Mouse (Mus musculus): ENCODE measurements around the gene Ccl1.

Ccl1 gene

DNA sequence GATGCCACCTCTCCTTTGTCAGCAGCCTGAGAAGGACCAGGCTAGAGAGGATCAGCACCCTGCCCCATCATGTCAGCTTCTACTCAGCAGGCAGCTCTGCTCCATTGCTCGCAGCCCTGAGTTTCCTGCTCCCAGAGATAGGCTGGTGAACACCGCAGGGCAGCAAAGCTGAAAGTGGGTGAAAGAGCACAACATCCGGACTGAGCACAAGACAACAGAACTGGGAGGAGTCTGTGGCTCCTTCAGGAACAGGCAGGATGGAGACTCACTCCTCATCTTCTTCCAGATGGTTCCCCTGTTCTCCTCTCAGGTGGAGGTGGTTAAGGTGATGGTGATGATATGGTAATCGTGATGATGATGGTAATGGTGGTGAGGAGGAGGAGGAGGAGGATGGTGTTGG is at the start of gene Ccl1:
Ccl1 (minus strand) TSS at position 101 of the 400 bp plus-strand sequence.
- DNase-seq (ENCODE audit: low spot score in 2 of 2) = no peak

DNA sequence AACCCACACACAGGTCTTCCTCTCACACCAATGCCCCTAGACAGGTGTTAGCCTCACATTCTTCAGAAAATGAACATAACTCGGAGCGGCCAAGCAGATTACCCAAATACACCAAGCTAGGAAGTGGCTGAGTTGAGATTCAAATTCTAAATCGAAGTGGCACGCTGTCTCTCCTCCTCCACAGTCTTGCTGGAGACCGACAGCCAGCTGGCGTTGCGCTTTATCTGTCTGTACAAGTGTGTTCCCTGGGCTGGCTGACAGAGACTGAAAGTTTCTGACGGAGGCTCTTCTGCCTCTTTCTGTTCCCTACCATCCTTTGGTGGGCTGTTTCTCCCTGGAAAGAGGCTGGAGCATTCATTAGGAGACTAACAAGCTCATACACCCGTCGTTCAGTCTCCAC is 45.5 kb upstream of the Ccl1 start:
- DNase-seq (ENCODE audit: low spot score in 2 of 2) = no peak

DNA sequence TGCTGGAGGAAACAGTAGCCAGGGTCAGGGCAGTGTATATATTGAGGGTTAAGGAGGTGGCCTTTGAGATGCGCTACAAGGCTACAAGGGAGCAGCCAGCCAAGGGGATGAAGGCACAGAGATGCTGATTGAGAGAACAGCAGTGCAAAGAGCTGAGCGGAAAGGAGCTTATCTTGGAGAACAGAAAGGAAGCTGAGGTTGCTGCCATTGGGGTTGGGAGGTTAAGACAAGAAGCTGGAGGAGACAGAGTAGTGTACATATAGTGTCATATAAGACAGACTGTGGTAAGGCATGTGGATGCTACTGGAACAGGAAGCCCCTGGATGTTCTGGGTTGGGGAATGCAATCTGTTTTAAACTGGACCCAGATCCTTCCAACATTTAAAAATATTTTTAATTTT is 35.4 kb upstream of the Ccl1 start:
- DNase-seq (ENCODE audit: low spot score in 2 of 2) = no peak

DNA sequence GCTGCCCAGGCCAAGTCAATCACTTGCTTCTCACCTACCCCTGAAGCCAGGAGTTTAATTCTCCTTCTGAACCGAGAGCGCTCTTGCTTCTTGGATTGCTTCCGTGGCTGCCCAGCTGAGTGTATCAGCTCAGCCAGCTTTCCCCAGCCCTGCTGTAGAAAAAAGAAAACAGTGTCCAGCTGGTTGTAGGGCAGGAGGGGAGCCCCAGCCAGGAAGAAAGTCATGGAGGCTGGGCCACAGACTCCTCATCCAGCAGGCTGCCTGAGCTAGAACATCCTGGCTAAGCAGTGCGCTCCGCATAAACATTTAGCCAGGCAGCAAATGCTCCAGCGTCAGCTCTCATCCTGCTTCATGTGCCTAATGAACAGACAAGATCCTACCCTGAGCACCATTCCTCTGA is 34.9 kb upstream of the Ccl1 start:
- DNase-seq (ENCODE audit: low spot score in 2 of 2) = no peak

DNA sequence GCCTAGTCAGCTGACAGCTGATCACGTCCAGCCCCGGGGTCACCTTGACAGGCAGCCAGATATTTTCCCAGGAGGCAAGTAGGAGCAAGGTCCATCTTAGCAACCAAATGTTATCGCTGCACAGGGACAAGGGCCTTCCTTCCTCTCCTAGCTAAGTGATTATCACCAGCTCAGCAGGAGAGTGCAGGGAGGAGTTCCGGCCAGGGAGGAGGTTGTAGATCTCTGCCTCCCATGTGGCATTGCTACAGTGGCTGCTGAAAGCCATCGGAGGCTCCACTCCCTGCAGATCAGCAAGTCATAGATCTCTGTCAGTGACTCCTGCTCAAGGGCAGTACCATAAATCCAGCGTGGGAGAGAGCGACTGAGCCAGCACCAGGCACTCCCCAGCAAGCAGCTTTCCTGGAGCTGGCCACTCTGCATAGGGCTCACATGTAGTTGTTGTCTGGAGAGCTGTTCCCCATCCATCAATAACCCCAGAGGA is 34.5 kb upstream of the Ccl1 start:
- no peak for DNase-seq (ENCODE audit: low spot score in 2 of 2)

DNA sequence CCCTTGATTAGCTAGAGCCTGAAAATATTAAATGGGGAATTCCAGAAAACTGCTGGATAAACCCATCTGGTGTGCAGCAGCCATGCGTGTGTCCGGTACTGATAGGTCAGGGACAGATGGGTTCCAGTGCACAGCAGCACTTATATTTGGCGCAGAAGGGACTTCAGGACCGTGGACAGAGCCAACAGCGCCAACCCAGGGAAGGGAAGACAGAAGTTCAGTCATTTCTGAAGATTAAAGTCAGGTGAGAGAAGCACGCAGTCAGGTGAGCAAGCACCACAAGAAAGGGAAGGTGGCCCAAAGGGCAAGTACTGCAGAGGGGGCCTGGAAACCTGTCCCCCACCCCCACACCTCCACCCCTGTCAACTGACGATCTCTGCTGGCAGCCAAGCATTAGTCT is 7.7 kb upstream of the Ccl1 start:
- no peak for DNase-seq (ENCODE audit: low spot score in 2 of 2)

DNA sequence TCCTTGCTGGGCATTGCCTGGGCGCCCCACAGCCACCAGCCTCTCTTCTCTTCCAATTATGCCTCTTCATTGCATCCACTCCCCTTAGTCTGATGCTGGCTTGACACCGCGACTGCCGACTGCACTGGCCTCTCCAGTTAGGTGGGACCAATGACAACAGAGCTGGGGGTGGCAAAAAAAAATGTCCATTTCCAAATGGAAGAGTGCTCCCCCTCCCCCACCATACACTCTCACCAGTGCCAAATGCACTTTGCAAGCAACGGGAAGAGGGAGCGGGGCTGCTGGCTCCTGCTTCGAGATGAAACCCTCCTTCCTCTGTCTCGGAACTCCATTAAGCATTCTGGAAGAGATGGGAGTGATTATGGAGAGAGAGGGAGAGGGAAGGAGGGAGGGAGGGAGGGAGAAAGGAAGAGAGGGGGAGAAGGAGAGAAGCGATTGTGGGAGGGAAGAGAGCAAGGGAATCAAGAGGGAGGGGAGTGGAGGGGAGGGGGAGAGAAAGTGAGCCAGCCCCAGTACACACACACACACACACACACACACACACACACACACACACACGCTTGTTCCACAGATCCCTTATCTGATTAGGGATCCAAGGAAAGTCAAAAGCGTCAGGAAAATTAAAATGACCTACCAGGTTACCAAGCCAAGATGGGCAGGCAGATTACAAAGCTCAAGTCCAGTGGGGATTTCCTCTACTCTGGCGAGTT is 5.0 kb upstream of the Ccl1 start:
- DNase-seq (ENCODE audit: low spot score in 2 of 2) = no peak

DNA sequence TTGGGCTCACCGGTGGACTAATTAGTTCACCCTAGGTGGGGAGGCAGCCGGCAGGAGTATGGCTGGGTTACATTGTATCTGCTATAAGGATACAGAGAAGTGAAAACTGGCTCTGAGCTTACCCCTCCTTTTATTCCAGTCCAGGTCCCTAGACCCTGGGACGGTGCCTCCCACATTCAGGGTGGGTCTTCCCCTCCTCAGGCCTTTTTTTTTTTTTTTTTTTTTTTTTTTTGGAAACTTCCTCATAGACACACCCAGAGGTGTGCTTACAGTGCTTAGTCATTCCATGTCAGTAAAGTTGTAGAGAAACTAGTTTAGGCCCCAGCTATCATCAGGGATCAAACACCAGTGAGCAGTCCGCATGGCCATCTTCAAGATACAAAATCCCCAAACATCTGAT is 7.6 kb downstream of the Ccl1 start:
- no peak for DNase-seq (ENCODE audit: low spot score in 2 of 2)

DNA sequence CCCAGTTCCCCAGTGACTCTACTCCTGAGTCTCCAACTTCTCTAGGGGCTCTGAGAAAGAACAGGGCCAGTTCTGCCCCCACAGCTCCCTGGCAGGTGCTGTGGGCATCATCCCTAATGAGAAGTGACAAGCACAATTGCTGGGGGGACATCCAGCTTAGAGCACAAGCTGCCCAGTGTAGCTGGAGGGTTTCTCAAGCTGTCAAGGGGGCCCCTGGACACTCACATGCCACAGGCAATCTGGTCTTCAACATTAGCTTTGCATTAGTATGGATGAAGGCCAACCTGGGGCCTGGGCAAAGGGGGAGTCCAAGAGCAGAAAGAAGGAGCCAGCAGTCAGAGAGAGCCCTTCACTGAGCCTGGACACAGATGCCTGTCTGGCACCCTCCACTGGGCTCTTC is 14.6 kb downstream of the Ccl1 start:
- DNase-seq (ENCODE audit: low spot score in 2 of 2) = no peak

DNA sequence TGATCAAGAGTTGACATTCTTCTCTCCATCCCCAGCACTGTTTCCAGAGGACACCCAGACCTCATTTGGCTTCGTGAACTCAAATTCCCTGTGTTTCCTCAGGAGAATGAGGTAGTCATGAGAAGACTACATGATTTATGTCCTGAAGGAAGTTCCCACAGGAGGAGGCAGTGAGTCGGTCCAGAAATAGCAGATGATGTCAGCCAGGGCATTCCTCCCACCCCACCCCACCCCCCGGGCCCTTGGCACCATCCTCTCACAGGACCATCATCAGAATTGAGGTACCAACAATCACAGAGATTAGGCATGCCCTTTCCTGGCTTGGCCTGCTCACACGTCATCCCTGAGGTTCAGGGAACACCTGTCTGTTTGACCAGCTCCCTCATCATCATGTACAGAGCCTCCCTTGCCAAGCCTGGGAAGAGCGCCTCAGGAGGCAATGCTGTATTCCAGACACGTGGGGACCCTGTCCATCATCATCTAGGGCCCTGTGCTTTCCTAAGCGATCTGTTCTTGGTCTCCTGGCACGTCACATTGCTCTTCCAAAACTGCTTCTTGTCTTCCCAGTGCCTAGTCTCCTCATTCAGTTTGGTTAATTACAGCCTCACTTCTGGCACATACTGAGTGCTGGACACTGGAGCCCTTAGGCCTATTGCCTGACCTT is 31.2 kb downstream of the Ccl1 start:
- DNase-seq (ENCODE audit: low spot score in 2 of 2) = no peak

DNA sequence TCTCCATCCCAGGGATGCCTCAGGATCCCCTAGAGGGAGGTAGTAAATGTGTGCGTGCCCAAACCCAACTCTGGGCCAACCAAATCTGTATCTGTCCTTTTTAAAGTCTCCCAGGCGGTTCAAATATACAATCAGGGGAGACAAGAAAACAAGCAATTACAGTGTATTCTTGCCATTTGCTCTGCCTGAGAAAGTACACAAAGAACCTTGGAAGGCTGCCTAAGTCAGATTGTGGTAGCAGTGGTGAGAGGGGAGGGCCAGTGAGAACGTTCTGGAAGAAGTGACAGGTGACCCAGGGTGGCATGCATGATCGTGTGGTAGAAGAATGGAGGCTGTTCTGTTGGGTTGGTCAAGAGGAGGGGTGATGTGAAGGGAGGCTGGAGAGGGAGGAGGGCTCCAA is 46.4 kb downstream of the Ccl1 start:
- DNase-seq (ENCODE audit: low spot score in 2 of 2) = no peak

DNA sequence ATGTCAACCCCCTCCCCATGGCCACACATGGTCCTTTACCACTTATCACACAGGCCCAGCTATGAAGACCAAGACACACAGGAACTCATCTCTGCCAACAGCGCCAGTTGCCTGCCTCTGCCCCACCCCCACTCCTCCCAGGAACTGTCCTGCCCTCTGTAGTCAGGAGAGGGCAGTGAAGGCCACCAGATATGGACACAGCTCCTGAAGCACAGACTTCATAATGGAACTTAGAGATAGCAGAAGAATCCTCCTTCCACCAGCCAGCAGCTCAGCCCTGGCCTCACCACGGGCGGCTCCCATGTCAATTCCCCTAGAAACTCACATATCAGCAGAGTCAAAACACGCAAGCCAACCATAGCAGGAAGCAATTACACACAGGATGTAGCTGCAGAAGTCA is 49.9 kb downstream of the Ccl1 start:
- no peak for DNase-seq (ENCODE audit: low spot score in 2 of 2)

DNA sequence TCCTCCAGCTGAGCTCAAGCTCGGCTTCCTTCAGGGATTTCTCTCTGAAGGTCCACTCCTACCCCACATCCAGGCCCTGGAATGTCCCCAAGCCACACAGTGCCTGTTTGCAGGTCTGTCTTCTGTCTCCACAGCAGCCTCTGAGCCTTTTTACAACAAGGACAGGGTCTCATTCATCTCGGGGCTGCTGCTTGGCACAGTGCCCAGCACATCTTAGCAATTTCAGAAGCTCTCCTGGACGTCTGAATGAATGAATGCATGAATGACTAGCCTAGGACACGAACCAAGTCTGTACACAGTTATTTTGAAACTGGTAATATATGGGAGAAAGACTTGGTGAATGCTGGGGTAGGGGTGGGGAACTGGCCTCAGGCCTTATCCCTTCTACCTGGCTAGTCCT is 52.1 kb downstream of the Ccl1 start:
- DNase-seq (ENCODE audit: low spot score in 2 of 2) = no peak

DNA sequence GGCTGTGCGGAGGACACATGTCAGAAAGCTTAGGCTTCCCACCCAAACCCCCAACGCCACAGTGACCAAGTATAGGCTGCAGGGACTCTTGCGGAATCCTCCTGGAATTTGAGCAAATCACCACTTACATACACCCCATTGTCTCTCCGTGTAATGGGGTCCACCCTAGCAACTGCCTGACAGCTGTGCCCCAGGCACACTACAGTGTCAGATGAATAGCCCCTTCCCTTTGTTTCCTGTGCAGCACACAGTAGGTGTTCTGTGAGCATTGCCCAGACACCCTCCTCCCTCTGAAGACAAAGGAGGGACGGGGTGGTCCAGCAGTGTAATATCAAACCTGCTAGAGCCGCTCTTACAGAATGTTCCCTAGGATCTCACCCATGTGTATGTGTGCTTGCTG is 54.2 kb downstream of the Ccl1 start:
- no peak for DNase-seq (ENCODE audit: low spot score in 2 of 2)

DNA sequence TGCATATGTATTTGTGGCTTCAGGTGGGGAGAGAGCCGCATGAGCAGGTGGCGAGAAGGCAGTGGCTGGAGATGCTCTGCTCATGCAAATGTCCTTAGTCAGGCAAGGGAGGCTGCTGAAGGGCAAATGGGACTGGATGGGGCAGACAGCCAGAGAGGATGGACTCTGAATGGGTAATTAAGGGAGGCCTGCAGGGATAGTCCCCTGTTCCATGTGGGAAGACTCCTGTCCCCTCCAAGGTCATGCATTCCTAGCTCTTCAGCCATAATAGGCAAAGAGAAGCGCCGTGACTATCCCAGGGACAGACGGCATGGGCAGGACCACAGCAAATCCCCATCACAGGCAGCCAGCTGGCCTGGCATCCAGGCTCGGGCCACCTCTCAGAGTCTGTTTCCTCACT is 55.5 kb downstream of the Ccl1 start:
- DNase-seq (ENCODE audit: low spot score in 2 of 2) = no peak

DNA sequence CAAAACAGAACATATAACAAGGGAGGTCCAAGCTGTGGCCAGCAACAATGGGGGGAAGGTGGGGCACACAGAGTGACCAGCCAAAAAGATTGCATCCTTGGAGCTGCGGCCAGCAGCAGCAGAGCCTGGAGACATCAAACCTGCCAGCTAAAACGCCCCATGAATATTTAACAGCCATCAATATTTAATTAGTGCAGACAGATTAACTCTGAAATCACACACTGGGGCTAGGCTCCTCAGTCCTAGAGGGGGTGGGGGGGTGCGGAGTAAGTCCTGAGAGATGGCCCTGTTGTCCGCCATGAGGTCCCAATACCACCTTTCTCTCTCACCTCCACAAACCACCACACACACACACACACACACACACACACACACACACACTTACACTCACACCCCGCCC is 68.1 kb downstream of the Ccl1 start:
- no peak for DNase-seq (ENCODE audit: low spot score in 2 of 2)

DNA sequence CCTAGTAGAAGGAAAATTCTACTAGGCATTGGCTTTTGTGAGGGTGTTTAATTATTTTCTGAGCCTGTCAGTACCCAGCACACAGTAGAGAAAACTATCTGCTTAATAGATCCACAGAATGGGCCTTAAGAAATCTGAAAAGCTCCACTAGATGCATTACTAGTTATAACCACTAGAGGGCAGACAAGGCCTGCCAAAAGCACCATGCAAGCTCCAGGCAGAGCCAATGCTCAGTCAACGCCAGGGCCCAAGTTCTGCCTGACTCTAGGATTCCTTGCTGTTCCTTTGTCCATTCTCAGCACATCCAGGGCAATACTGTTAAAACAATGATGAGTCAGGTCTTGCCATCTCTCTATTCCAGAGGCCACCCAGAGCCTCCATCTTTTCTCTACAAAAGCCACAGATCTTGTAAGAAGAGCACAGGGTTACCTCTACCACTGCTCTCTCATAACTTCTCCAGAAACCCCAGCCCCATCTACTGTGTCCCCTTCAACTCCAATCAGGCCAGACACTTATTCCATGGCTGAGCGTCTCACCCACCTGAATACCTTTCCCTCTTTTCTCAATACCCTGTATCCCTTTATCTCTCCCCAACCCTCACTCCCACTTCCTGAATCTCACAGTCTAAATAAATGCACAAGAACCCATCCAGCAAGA is 69.8 kb downstream of the Ccl1 start:
- DNase-seq (ENCODE audit: low spot score in 2 of 2) = peak in 1 of 2 experiments; percentile 27

DNA sequence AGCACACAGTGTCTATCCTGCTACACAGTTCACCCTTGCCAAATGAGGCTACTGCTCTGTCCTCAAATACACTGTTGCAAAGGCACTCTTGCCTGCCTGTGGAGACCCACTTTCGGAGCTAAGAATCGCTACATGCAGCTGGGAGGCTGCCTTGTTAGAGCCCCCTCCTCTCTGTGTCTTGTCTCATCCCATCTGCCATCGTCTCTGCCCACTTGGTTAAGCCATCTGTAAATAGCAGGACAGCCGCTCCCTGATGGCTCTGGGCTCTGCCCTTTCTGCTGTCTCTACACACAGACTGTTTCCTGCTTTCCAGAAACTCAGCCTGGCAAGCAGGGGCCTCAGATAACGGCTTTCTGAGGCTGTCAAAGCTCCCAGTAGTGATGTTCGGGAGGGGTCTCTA is 71.5 kb downstream of the Ccl1 start:
- no peak for DNase-seq (ENCODE audit: low spot score in 2 of 2)

DNA sequence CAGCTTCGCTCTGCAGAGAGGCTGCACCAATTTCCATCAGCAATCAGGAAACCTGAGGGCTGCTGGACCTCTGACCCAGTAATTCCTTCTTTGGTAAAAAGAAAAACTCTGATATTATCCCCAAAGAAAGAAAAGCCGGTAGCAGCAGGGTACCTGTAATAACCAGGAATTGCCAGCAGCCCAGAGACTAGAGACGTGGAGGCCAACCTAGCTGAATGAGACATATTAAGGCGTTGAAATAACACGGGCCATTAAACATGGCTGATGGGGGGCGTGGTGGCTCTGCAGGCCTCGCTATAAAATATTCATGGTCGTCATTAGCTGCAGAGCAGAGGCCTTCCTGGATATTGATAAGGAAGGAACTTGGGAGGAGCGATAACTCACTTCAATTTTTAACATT is 78.5 kb downstream of the Ccl1 start:
- no peak for DNase-seq (ENCODE audit: low spot score in 2 of 2)

DNA sequence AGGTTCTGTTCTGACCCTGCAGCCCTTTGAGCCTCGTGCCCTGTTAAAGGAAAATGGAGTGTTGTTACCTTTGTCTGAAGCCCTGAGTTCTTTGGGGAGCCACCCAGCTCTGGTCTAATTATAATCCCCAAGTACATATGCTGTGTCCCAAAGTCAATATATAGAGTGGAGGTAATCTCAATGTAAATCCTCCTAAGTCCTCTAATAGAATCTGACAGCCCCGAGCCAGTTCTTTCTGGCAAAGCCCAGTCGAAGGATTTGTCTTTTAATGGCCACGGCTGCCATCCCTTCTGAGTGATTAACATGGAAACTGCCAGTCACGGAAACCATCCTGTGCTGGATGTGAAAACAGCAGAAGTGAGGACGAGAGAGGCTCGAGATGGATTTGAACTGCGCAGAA is 79.6 kb downstream of the Ccl1 start:
- no peak for DNase-seq (ENCODE audit: low spot score in 2 of 2)

DNA sequence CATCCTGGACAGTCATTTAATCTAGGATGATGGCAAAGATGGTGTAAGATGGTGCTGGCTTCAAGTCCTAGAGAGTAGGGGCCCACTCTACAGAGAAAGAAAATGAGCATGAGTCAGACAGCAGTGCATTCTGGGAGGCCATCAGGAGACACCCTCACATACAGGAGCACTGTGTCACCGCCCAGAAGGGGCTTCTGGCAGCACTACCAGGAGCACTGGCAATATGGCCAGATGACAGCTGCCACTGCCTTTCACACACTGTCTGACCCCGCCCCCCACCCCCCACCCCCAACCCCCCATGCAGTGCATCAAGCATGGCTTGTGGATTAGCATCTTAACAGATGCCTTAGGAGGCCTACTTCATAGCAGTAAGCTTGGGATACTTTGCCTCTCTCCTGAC is 89.0 kb downstream of the Ccl1 start:
- DNase-seq (ENCODE audit: low spot score in 2 of 2) = no peak

DNA sequence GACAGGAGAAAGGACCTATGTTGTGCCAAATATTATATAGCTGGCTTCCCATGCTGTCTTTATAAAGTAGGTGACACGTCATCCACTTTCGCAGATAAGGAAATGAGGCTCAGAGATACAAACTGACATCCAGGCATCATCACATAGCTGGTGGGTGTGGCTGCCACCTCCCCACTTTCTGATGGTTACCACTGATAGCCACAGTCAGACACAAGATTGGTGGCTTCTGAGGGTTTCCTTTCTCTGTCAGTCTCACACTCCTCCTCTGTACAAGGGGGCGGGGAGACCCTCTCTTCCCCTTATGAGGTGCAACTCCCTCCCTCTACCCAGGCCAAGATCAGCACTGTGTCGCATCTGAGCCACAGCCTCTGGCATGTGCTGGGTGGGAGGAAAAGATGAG is 91.1 kb downstream of the Ccl1 start:
- DNase-seq (ENCODE audit: low spot score in 2 of 2) = no peak

DNA sequence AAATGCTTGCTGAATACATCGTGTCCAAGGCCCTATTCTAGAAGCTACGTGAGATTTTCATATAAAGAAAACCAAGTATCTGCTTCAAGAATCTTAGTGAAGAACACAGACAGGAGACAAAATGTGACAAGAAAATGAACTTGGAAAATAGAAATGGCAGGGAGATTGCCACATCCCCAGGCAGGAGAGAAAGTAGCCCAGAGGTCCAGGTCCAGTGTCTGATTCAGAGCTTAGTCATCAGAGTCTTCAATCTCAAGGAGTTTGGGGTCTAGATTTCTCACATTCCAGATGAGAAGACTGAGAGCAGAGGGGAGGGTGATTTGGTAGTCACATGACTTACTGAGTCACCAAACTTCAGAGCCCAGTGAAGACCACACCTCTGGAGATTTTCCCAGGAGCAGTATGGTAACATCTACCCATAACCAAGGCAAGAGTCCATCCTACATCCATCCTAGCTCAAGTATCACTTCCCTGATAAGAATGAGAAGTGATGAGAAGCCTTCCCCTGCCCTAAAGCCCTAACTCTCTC is 98.5 kb downstream of the Ccl1 start:
- no peak for DNase-seq (ENCODE audit: low spot score in 2 of 2)

Data from thymus, postnatal 10 days (tissue).